Mouse (Mus musculus) kidney, embryonic 15.5 days (tissue): ENCODE measurements around the gene Gm5426. TPM values are rescaled to one million over a fixed set of nuclear protein-coding genes. Genes with fewer than 3 reads are reported as not detected.
A peak's percentile ranks its signal among the peaks of the same experiment; 100 is the strongest.
"Not testable (repeated sequence)": the region's sequence is repeated elsewhere in the genome, so short reads cannot be mapped to it uniquely, and the experiment has no call there.

Experiments used
- ATAC-seq: fragments of 200-750 bp; cut with Nextera tagmentation; replicated peaks from 2 replicates; pipeline ENCODE4 v1.8.0; 2017; ENCODE audit warnings: moderate TSS enrichment; ENCODE audit not compliant: low FRiP score
- H3K27ac ChIP-seq: fragments of 300-500 bp; sonication (generic); 2 replicates; pipeline ENCODE4 v1.5.1; 2015; ENCODE audit warnings: mild to moderate bottlenecking, inconsistent platforms
- H3K27me3 ChIP-seq: fragments of 300-500 bp; sonication (generic); 2 replicates; pipeline ENCODE4 v1.6.1; 2015; ENCODE audit warnings: inconsistent platforms
- H3K36me3 ChIP-seq: fragments of 300-500 bp; sonication (generic); 2 replicates; pipeline ENCODE4 v1.6.1; 2015; ENCODE audit warnings: inconsistent platforms
- H3K4me1 ChIP-seq: fragments of 300-500 bp; sonication (generic); 2 replicates; pipeline ENCODE4 v1.6.1; 2015; ENCODE audit warnings: inconsistent platforms
- H3K4me2 ChIP-seq: fragments of 300-500 bp; sonication (generic); 2 replicates; pipeline ENCODE4 v1.6.1; 2015; ENCODE audit warnings: moderate library complexity, mild to moderate bottlenecking, inconsistent platforms
- H3K4me3 ChIP-seq: fragments of 300-500 bp; sonication (generic); replicated peaks from 2 replicates; pipeline ENCODE4 v1.5.1; 2015; ENCODE audit warnings: mild to moderate bottlenecking, inconsistent platforms
- H3K9ac ChIP-seq: fragments of 300-500 bp; sonication (generic); 2 replicates; pipeline ENCODE4 v1.6.1; 2015; ENCODE audit warnings: mild to moderate bottlenecking, inconsistent platforms
- H3K9me3 ChIP-seq: fragments of 300-500 bp; sonication (generic); replicated peaks from 2 replicates; pipeline ENCODE4 v1.6.1; 2016; ENCODE audit warnings: inconsistent platforms
- WGBS: fragments of 180-500 bp; shearing (Covaris S2); methylation state at CpG from one replicate; pipeline ENCODE4 v1.1.7; 2015; ENCODE audit warnings: mixed read lengths; 5-methylcytosine and 5-hydroxymethylcytosine counted together
- polyA plus RNA-seq: library from polyadenylated mRNA; unstranded; fragments of >200 nt; fragmentation: Nextera tagmentation; extraction: Ambion mirVana; gene quantifications from 2 replicates; pipeline ENCODE4 v1.2.1, GENCODE M21; 2015

Gene Gm5426
- polyA plus RNA-seq, 1 experiment from 2014 or later = not detected

DNA sequence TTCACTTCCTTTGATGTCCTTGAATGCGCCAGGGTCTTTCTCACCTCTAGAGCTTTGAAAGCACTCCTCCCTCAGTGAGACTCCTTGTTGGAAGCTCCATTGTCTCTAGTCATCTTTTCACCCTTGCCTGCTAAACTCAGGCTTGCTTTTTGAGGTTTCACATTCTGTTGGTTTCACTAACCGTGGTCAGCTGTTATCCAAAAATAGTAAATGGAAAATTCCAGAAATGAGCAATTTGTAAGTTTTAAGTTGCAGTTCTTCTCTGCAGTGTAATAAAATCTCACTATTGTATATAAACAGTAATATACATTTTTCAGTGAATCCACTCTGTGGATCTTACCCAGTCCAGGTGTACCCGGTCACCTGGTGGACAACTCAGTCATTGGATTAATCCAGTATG lies 21.1 kb upstream of the Gm5426 start:
- Histone ChIP-seq H3K9ac (no peak overlapping the region), H3K4me1 (no peaks in the 10 kb centered on the region), H3K27ac (no peak overlapping the region), H3K4me3 (no peak overlapping the region), H3K9me3 (no peaks in the 10 kb centered on the region), H3K27me3 (no peaks in the 10 kb centered on the region), H3K4me2 (no peak overlapping the region), H3K36me3 (no peaks in the 10 kb centered on the region)
- ATAC-seq = no peak
- 75% methylated on average over 3 of the region's 3 CpGs for WGBS

- H3K4me3 ChIP-seq = no peak overlapping the region
- no peaks in the 10 kb centered on the region for H3K27me3 ChIP-seq
- no peak overlapping the region for H3K9ac ChIP-seq
- no peaks in the 10 kb centered on the region for H3K4me1 ChIP-seq
- no peak for ATAC-seq
- H3K36me3 ChIP-seq = no peaks in the 10 kb centered on the region
- H3K4me2 ChIP-seq = no peak overlapping the region
- WGBS = 85% methylated on average over 2 of the region's 2 CpGs
- H3K9me3 ChIP-seq = no peaks in the 10 kb centered on the region
- no peak overlapping the region for H3K27ac ChIP-seq
These were observed 15.6 kb upstream of the Gm5426 start for GRCm38 (mm10) chr10:96120821-96121220.

GRCm38 (mm10) chr10:96121249-96122010 lies 15.0 kb upstream of the Gm5426 start:
- Histone ChIP-seq H3K4me1 (no peaks in the 10 kb centered on the region), H3K9ac (no peak overlapping the region), H3K36me3 (no peaks in the 10 kb centered on the region), H3K4me3 (no peak overlapping the region), H3K27ac (no peak overlapping the region), H3K4me2 (no peak overlapping the region), H3K27me3 (no peaks in the 10 kb centered on the region), H3K9me3 (no peaks in the 10 kb centered on the region)
- ATAC-seq = no peak
- WGBS = 79% methylated on average over 4 of the region's 4 CpGs

DNA sequence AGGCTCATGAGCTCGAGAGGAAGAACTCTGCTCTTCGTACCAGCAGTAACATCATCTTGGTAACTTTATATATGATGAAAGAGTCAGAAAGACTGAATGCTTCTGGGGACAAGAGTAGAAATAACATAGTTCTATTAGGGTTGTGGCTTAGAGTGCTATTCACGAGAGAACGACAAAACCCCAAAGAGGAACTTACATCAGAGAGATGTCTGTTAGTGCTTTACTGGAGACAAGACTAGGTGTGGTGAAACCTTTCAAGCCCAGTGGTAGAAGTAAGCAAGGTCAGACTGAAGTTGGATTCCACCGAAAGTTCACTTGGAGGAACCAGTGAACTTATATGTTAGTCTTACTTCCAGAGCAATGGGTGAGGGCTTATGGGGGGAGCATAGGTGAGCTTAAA lies 12.5 kb upstream of the Gm5426 start:
- no peak overlapping the region for H3K4me3 ChIP-seq
- WGBS = 69% methylated on average over 5 of the region's 5 CpGs
- no peaks in the 10 kb centered on the region for H3K9me3 ChIP-seq
- H3K27ac ChIP-seq = no peak overlapping the region
- no peaks in the 10 kb centered on the region for H3K27me3 ChIP-seq
- H3K4me1 ChIP-seq = no peaks in the 10 kb centered on the region
- ATAC-seq = no peak
- no peak overlapping the region for H3K4me2 ChIP-seq
- H3K36me3 ChIP-seq = no peaks in the 10 kb centered on the region
- no peak overlapping the region for H3K9ac ChIP-seq

DNA sequence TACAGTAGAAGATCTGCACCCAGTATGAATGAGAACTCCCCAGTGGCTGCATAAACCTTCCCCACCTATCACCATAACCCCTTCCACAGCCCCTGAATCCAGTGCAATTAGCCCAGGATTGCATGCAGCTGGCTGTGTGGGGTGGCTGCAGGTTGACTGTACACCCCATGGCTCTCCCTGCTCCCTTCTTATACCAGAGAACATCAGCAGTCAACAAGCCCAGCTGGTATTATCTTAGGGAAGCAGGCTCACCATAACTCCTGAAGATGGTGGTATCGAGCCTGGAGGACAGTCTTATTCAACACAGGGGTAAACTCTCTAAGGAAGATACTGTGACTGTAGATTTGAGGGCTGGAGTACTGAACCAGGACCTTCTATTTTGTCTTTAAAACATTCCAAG lies 12.1 kb upstream of the Gm5426 start:
- H3K4me2 ChIP-seq = no peak overlapping the region
- 85% methylated on average over 1 of the region's 1 CpGs for WGBS
- H3K9ac ChIP-seq = no peak overlapping the region
- no peaks in the 10 kb centered on the region for H3K4me1 ChIP-seq
- H3K9me3 ChIP-seq = no peaks in the 10 kb centered on the region
- H3K27me3 ChIP-seq = no peaks in the 10 kb centered on the region
- H3K36me3 ChIP-seq = no peaks in the 10 kb centered on the region
- no peak overlapping the region for H3K4me3 ChIP-seq
- no peak for ATAC-seq
- H3K27ac ChIP-seq = no peak overlapping the region

GRCm38 (mm10) chr10:96125771-96126454 lies 10.5 kb upstream of the Gm5426 start:
- Histone ChIP-seq H3K27me3 (no peaks in the 10 kb centered on the region), H3K4me2 (no peak overlapping the region), H3K27ac (no peak overlapping the region), H3K4me1 (no peaks in the 10 kb centered on the region), H3K4me3 (no peak overlapping the region), H3K9me3 (no peaks in the 10 kb centered on the region), H3K9ac (no peak overlapping the region), H3K36me3 (no peaks in the 10 kb centered on the region)
- 72% methylated on average over 9 of the region's 9 CpGs for WGBS
- ATAC-seq = no peak

- no peak for ATAC-seq
- Histone ChIP-seq H3K27ac (no peak overlapping the region), H3K9me3 (no peaks in the 10 kb centered on the region), H3K36me3 (no peaks in the 10 kb centered on the region), H3K27me3 (no peaks in the 10 kb centered on the region), H3K4me1 (no peaks in the 10 kb centered on the region; the same call in 1 of the 2 replicates), H3K4me3 (no peak overlapping the region), H3K4me2 (no peak overlapping the region), H3K9ac (no peak overlapping the region)
- 67% methylated on average over 2 of the region's 2 CpGs for WGBS
These were observed 7.2 kb upstream of the Gm5426 start for GRCm38 (mm10) chr10:96129213-96129612.

- no peak for ATAC-seq
- Histone ChIP-seq H3K9me3 (no peaks in the 10 kb centered on the region), H3K4me1 (no peaks in the 10 kb centered on the region; the same call in 1 of the 2 replicates), H3K4me2 (no peak overlapping the region), H3K27me3 (no peaks in the 10 kb centered on the region), H3K27ac (no peak overlapping the region), H3K36me3 (no peaks in the 10 kb centered on the region), H3K9ac (no peak overlapping the region), H3K4me3 (no peak overlapping the region)
- WGBS = 93% methylated on average over 3 of the region's 3 CpGs
These were observed 6.0 kb upstream of the Gm5426 start for GRCm38 (mm10) chr10:96130406-96130805.

DNA sequence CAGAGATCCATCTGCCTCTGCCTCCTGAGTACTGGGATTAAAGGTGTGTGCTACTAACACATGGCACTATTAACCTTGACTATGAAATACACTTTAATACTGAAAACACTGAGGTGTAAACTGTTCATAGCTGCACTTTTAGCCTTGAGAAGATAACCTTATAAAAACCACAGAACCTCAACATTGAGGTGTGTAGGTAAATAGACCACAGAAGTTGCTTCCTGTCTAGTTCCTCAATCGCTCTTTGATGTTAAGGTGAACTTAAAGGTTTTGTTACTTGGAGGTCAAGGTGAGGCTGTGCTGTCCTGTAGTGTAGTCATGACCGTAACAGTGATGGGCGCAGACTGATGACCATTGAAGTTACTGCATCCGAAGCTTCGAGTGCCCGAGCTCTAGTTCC lies 5.3 kb upstream of the Gm5426 start:
- no peaks in the 10 kb centered on the region for H3K27me3 ChIP-seq
- H3K4me2 ChIP-seq = no peak overlapping the region
- H3K36me3 ChIP-seq = no peaks in the 10 kb centered on the region
- H3K9me3 ChIP-seq = no peaks in the 10 kb centered on the region
- no peak for ATAC-seq
- H3K4me3 ChIP-seq = no peak overlapping the region
- 86% methylated on average over 6 of the region's 6 CpGs for WGBS
- H3K27ac ChIP-seq = no peak overlapping the region
- no peaks in the 10 kb centered on the region; the same call in 1 of the 2 replicates for H3K4me1 ChIP-seq
- H3K9ac ChIP-seq = no peak overlapping the region

DNA sequence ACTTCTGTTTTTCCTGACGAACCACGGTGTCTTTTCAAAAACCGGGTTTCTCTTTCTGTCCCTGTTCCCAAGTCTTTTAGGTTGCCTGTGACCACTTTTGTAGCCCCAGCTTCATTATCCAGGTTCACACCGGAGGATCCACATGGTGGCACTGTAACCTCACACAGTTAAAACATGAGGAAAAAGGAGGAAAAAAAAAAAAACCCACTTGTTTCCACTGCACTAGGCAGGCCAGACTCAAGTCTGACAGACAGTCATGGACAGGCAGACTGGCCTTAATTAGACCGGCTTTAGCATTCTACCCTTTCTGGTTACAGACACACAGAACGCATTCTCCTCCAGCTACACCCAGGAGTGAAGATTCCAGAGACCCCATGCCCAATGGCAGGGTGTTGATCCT lies 4.2 kb upstream of the Gm5426 start:
- Histone ChIP-seq H3K27me3 (no peaks in the 10 kb centered on the region), H3K4me2 (no peak overlapping the region), H3K9me3 (no peaks in the 10 kb centered on the region), H3K4me1 (no peaks in the 10 kb centered on the region; the same call in 1 of the 2 replicates), H3K36me3 (no peaks in the 10 kb centered on the region), H3K27ac (no peak overlapping the region), H3K4me3 (no peak overlapping the region), H3K9ac (no peak overlapping the region)
- WGBS = 34% methylated on average over 6 of the region's 6 CpGs
- peak; percentile 69 for ATAC-seq

DNA sequence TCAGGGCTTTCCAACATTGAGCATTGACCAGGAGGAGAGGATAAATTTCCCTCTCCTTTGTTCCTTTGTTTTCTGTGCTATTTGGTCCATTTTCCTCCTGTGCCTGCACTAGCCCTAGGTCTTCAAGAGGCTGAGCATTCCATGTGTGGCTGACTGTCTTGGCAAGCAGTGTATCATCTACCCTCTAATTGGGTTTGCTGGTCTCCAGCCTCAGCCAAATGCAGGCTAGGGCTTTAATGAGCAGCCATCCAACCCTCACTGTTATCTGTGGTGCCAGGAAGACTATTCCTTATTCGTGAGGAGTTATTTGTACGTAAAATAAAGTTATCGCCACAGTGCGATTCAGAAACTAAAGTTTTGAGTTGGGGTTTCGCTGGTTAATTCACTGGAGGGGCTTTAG lies 2.2 kb downstream of the Gm5426 start:
- no peak for ATAC-seq
- Histone ChIP-seq H3K4me2 (no peak overlapping the region), H3K36me3 (no peaks in the 10 kb centered on the region), H3K4me1 (no peaks in the 10 kb centered on the region), H3K9ac (no peak overlapping the region), H3K9me3 (no peaks in the 10 kb centered on the region; the same call in 1 of the 2 replicates), H3K27ac (no peak overlapping the region), H3K4me3 (no peak overlapping the region), H3K27me3 (no peaks in the 10 kb centered on the region)
- WGBS = 85% methylated on average over 5 of the region's 5 CpGs

GRCm38 (mm10) chr10:96139274-96139673 lies 2.9 kb downstream of the Gm5426 start:
- ATAC-seq, H3K27ac ChIP-seq, H3K4me2 ChIP-seq, H3K9me3 ChIP-seq, H3K36me3 ChIP-seq, H3K9ac ChIP-seq, H3K4me3 ChIP-seq, H3K4me1 ChIP-seq, H3K27me3 ChIP-seq: not testable (repeated sequence)
- 83% methylated on average over 4 of the region's 4 CpGs for WGBS
